Mouse (Mus musculus): ENCODE results near the gene Tnfsf9.
"Not testable (repeated sequence)": the region's sequence is repeated elsewhere in the genome, so short reads cannot be mapped to it uniquely, and the experiment has no call there.

The Tnfsf9 gene

GRCm38 (mm10) chr17:57134021-57134420 lies 28.9 kb downstream of the Tnfsf9 start:
- DNase-seq (ENCODE audit: low spot score in 2 of 2) = not testable (repeated sequence)

GRCm38 (mm10) chr17:57134693-57135092 lies 29.6 kb downstream of the Tnfsf9 start:
- DNase-seq (ENCODE audit: low spot score in 2 of 2) = no peak

GRCm38 (mm10) chr17:57135635-57136034 lies 30.5 kb downstream of the Tnfsf9 start:
- no peak for DNase-seq (ENCODE audit: low spot score in 2 of 2)

GRCm38 (mm10) chr17:57138676-57139075 lies 33.6 kb downstream of the Tnfsf9 start:
- no peak for DNase-seq (ENCODE audit: low spot score in 2 of 2)

GRCm38 (mm10) chr17:57139708-57140107 lies 34.6 kb downstream of the Tnfsf9 start:
- no peak for DNase-seq (ENCODE audit: low spot score in 2 of 2)

- no peak for DNase-seq (ENCODE audit: low spot score in 2 of 2)
Observed at GRCm38 (mm10) chr17:57143704-57144103, 38.6 kb downstream of the Tnfsf9 start.

- no peak for DNase-seq (ENCODE audit: low spot score in 2 of 2)
Observed at GRCm38 (mm10) chr17:57145115-57145514, 40.0 kb downstream of the Tnfsf9 start.

- DNase-seq (ENCODE audit: low spot score in 2 of 2) = no peak
Observed at GRCm38 (mm10) chr17:57148343-57148742, 43.2 kb downstream of the Tnfsf9 start.

- no peak for DNase-seq (ENCODE audit: low spot score in 2 of 2)
Observed at GRCm38 (mm10) chr17:57148994-57149803, 44.1 kb downstream of the Tnfsf9 start, which contains the start of gene Cd70. TSS of gene Cd70 (minus strand) at chr17:57149777.

GRCm38 (mm10) chr17:57153006-57153405 lies 47.9 kb downstream of the Tnfsf9 start:
- DNase-seq (ENCODE audit: low spot score in 2 of 2) = no peak

- no peak for DNase-seq (ENCODE audit: low spot score in 2 of 2)
Observed at GRCm38 (mm10) chr17:57153787-57154186, 48.7 kb downstream of the Tnfsf9 start.
